Comparison of ENCODE assay signal across 17 mouse cellular contexts in the genomic region with DNA sequence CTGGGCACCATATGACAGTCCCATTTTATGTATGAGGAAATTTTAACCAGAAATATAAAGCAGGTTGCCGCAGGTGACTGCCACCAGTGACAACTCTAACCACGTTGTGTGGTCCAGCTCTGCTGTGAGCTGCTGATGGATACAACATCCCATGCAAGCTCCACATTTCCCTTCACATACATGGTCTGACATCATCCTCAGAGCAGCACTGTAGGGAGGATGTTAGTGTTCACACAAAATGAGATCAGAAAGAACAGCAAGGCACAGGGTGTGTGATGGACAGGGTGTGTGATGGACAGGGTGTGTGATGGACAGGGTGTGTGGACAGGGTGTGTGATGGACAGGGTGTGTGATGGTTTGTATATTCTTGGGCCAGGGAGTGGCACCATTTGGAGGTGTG.
"Had no signal": no experiment of that assay in that cellular context is flagged by ENCODE, and none has a peak within 500 bp of the region (broad histone marks: within the 10 kb centered on the region; RNA-seq: fewer than 3 reads in every experiment).

No protein-coding gene starts in this region.

- DNase-seq: liver; midbrain, embryonic 14.5 days; retina, postnatal 1 day; spleen, adult 18-20 months; thymus, adult 2 months; thymus, postnatal 14 days; thymus, postnatal 4 days had no signal

- H3K27ac ChIP-seq: liver, embryonic 12.5 days; liver, embryonic 15.5 days; lung, embryonic 15.5 days; neural tube, embryonic 12.5 days; neural tube, embryonic 15.5 days; stomach, embryonic 15.5 days had no signal

- H3K9me3 ChIP-seq: limb, embryonic 12.5 days; liver, embryonic 12.5 days; liver, embryonic 15.5 days; lung, embryonic 15.5 days; neural tube, embryonic 12.5 days; neural tube, embryonic 15.5 days; stomach, embryonic 15.5 days had no signal

- H3K36me3 ChIP-seq: limb, embryonic 12.5 days; liver, embryonic 12.5 days; liver, embryonic 15.5 days; lung, embryonic 15.5 days; neural tube, embryonic 12.5 days; neural tube, embryonic 15.5 days; stomach, embryonic 15.5 days had no signal

- H3K9ac ChIP-seq: limb, embryonic 12.5 days; liver, embryonic 12.5 days; liver, embryonic 15.5 days; lung, embryonic 15.5 days; neural tube, embryonic 12.5 days; neural tube, embryonic 15.5 days; stomach, embryonic 15.5 days had no signal

- H3K4me2 ChIP-seq: limb, embryonic 12.5 days; liver, embryonic 12.5 days; liver, embryonic 15.5 days; lung, embryonic 15.5 days; midbrain, embryonic 11.5 days; neural tube, embryonic 12.5 days; neural tube, embryonic 15.5 days; stomach, embryonic 15.5 days had no signal

- ATAC-seq: intestine, postnatal 0 days; liver, embryonic 12.5 days had no signal

- H3K27me3 ChIP-seq: limb, embryonic 12.5 days; lung, embryonic 15.5 days; neural tube, embryonic 12.5 days; neural tube, embryonic 15.5 days; stomach, embryonic 15.5 days had no signal

- H3K4me3 ChIP-seq: layer of hippocampus, adult 2 months; limb, embryonic 12.5 days; liver, embryonic 12.5 days; liver, embryonic 15.5 days; lung, embryonic 15.5 days; neural tube, embryonic 12.5 days; neural tube, embryonic 15.5 days; stomach, embryonic 15.5 days had no signal

- H3K4me1 ChIP-seq: limb, embryonic 12.5 days; liver, embryonic 12.5 days; liver, embryonic 15.5 days; neural tube, embryonic 12.5 days had no signal
